Mouse (Mus musculus) spleen, embryonic (tissue): ENCODE measurements around the gene Gpx4.

Source experiments
- CTCF ChIA-PET: fragments of 350-600 bp; sonication (Branson Sonifier 250); formaldehyde crosslinking; loops from one replicate; lab custom pipeline; 2022; lab: Charles Lee

Gpx4 gene

DNA sequence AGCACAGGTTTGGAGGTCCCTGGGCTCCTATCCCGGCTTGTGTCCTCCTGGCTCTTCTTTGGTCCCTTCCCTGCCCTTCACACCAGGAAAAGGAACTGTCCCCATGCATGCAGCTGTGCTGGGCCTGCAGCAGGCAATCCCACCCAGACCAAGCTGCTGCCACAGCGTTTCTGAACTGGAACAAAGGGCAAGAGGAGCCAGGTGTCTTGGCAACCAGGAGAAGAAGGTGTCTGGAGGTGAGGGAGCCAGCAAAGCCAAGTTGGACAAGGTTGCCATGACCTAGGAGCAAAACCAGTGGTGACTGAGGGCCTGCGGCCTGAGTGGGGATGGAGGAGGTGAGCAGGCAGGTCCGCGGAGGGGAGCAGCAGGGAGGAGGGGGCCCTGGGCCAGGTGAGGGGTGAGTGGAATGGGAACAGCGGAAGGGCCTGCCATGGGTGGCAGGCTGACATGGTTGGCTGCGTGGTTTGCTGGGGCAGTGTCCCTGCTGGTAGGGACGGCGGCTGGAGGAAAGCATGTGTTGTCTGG, at the start of gene Gpx4:
Gene Gpx4, plus strand, starts transcription at position 126 of the 525 bp plus-strand sequence.
- CTCF ChIA-PET, result no interaction called here

DNA sequence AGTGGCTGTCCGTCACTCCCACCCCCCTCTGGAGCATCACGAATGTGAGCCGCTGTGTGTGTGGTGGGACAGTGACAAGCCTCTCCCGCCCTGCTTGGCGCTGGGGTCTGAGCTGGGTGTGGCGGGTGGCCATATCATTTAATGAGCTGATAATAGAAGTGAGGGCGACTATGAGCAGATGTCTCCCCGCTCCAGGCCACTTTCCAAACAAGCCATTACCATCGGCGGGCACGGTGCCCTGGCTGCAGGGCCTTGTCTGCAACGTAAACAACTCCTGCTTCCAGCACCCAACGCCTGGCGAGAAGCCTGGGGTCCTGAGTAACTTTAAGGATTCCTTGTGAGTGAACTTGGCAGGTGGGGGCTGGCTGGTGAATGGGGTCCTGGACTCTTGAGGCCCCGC, 49.1 kb upstream of the Gpx4 start:
- CTCF ChIA-PET, result interaction anchor here (0.7 to 1.1 kb wide), 2 partner anchors 19 to 23 kb away, joined by 3 to 4 read pairs; no protein-coding TSS in a partner anchor

DNA sequence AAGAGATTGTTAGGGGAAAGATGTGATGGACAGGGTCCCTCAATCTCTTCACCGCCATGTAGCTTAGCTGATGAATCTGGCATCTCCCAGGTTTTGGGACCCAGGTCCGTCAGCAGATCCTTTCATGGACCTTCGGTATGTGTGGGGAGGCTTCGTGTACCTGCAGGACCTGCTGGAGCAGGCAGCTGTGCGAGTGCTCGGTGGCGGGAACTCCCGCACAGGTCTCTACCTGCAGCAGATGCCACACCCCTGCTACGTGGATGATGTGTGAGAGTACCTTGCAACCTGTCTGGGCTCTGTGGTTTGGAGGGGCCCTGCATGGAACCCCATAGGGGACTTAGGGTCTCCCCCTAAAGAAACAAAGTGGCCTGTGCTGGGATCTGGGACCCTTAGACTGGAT, 45.0 kb upstream of the Gpx4 start:
- CTCF ChIA-PET, result no interaction called here

DNA sequence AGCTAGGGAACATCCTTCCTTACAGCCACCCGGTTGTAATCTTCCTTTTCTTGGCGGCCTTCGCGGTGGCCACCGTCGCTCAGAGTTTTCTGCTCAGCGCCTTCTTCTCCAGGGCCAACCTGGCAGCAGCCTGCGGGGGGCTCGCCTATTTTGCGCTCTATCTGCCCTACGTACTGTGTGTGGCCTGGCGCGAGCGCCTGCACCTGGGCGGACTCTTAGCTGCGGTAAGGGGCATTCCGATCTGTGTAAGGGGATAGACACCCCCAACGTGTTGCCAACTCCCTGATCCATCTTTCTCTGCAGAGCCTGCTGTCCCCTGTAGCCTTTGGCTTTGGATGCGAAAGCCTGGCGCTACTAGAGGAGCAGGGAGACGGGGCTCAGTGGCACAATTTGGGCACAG, 44.1 kb upstream of the Gpx4 start:
- CTCF ChIA-PET, result no interaction called here

DNA sequence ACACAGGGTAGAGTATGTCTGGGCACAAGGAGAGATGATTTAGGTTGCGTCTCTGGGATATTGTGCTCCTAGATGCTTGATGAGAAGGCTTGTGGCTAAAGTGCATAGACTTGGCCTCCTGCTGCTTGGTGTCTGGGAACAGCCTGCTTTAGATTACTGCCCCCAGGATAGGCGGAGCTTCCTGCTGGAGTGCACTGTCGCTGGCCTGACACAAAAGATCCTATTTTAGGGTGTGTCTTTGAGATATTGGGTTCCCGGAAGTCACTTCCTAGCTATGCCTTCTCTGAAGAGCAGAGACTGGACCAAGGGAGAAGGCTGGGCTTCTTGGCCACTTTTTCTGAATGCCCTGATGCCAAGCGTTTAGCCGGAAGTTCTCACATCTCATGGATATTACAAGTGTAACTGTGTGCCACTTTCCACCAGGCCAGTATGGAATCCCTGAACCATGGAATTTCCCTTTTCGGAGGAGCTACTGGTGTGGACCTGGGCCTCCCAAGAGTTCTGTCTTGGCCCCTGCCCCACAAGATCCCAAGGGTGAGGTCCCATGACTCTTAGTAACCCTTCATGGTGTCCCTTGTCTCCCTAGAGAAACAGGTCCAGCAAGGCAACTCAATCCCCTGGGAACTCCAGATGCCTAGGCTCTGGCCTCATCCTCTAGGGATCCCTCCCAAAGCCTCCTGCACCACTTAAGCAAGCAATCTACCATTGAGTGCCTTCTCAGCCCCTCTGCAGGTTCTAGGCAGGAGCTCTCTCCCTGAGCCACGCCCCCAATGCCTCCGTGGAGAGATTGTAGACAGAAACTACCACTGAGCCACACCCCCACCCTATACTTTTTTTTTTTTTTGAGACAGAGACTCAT, 43.4 kb upstream of the Gpx4 start:
- CTCF ChIA-PET, result no interaction called here

DNA sequence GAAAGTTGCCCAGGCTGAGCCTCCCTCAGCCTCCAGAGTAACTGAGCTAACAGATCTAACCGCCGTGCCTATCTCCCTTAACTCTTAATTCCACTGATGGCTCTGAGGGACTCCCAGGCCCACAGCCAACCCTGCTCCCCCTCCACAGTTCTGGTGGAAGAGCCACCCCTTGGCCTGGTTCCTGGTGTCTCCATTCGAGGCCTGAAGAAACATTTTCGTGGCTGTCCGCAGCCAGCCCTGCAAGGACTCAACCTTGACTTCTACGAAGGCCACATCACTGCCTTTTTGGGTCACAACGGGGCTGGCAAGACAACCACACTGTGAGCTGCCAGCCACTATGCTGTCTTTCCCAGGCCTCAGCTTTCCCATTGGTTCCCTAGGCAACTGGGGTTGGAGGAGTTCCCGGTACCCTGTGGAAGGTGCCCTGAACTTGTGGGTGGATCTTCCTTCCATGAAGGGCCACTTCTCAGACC, 42.7 kb upstream of the Gpx4 start:
- CTCF ChIA-PET, result no interaction called here

DNA sequence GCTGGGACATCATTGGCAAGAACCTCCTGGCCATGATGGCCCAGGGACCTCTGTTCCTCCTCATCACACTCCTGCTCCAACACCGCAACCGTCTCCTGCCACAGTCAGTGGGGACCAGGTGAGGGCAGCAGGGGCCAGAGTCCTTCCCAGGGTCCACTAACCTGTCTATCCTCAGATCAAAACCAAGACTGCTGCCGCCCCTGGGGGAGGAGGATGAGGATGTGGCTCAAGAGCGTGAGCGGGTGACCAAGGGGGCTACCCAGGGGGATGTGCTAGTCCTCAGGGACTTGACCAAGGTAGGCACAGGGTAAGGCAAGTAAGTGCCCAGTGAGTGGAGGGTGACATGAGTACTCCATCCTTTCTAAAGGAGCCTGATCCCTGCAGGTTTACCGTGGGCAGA, 35.2 kb upstream of the Gpx4 start:
- CTCF ChIA-PET, result no interaction called here

DNA sequence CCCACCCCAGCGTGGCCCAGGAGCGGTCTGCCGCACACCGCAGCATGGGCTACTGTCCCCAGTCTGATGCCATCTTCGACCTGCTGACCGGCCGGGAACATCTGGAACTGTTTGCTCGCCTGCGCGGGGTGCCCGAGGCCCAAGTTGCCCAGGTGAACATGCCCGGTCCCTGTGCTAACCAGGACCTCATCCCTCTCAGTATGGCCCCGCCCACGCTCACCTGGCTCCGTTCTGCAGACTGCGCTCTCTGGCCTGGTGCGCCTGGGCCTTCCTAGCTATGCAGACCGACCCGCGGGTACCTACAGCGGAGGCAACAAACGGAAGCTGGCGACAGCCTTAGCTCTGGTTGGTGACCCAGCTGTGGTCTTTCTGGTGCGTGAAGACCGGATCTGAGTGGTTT, 33.4 kb upstream of the Gpx4 start:
- CTCF ChIA-PET, result no interaction called here

DNA sequence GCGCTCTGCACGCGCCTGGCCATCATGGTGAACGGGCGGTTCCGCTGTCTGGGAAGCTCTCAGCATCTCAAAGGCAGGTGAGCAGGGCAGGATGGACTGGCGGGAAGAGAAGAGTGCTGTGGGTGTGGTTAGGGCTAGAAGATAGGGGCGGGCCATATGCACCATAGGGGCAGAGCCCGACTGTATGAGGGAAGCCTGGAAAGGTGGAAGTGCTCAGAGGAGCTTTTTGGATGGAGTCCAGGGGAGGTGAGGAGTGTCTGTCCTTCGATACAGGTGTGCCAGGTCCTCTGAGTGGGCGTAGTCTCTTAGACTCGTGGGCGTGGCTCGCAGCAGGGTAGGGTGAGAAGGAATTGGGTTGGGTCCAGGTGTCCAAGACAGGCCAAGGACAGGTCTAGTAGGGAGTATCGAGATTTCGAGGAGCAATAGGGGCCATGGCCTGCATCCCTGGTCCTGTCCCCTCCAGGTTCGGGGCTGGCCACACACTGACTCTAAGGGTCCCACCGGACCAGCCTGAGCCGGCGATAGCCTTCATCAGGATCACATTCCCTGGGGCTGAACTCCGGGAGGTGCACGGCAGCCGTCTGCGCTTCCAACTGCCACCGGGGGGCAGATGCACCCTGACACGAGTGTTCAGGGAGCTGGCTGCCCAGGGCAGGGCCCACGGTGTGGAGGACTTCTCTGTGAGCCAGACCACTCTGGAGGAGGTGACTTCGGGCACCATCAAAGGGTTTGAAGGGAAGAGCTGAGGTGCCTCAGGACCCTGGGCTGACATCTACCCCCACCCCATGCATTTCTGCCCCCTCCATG, 32.3 kb upstream of the Gpx4 start:
- CTCF ChIA-PET, result no interaction called here

DNA sequence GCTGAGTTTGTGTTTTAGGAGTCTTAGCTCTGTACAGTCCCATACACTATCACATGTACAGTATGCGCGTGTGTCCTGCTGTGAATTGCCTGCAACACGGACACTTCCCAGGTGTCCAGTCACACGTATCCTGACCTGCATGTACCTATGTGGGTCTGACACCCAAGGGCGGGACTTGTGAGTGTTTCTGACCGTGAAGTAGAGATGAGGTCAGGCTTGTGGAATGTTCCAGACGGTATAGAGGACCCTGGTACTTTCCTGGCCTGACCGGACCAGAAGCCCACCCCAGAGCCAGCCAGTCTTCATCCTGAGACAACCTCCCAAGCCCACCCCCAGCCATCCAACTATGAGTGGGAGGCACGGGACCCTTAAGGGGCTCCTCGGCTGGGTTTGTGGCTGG, 31.4 kb upstream of the Gpx4 start:
- CTCF ChIA-PET, result interaction anchor here (0.6 kb wide), 1 partner anchor 88 kb away, joined by 3 read pairs; no protein-coding TSS in a partner anchor

DNA sequence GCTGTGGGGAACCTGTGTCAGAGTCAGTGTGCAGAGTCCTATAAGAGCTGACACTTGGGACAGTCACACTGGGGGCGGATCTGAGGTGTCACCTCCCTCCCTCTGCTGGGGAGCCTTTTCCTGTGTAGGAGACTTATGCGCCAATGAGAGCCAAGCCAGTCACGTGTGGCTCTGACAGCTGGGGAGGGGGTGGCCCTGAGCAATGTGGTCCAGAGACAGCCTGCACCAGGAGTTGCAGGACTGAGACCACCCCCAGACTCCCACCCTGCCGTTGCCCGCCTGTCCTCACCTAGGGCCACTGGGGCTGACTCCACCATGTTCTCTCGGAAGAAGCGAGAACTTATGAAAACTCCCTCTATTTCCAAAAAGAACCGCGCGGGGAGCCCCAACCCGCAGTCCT, 30.5 kb upstream of the Gpx4 start, which contains the start of gene Arhgap45:
Gene Arhgap45, plus strand, starts transcription at position 143 of the 400 bp plus-strand sequence.
- CTCF ChIA-PET, result interaction anchor here (1.3 to 2.0 kb wide), 2 partner anchors 9 to 27 kb away, joined by 3 to 7 read pairs; no protein-coding TSS in a partner anchor

DNA sequence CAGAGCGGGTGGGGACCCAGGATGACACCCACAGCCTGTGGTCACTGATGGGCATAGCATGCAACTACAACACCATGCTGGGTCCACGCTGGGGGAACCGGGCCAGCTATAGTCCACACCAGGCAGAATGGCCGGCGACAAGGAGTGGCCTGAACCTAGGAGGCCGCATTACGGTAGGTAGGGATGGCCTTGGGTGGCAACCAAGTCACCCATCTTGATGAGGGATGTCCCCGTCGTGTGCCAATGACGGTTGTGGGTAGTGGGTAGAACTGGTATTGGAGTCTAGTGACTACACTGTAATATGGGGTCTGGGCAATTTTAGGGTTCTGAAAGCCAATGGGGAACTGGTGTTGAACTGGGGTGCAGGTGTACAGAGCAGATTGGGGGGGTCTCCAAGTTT, 30.0 kb upstream of the Gpx4 start:
- CTCF ChIA-PET, result interaction anchor here (0.7 to 2.0 kb wide), 4 partner anchors 9 to 27 kb away, joined by 3 to 7 read pairs (median 4); no protein-coding TSS in a partner anchor

DNA sequence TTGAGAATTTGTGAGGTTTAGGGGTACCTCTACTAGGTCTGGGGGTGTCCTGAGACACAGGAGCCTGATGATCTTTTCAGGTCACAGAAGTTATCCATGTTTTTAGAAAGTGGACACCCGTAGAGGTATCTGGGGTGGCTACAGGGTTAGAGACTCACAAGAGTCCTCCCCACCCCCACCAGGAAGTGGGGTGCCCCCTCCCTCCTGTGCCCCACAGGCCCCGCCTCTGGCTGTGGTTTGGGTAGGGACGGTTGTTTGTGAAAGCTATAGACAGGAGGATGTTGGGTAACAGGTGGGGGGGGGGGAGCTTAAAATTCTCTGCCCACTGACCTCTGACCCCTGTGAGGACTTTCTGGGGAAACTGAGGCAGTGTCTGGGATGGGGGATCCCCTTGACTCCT, 29.6 kb upstream of the Gpx4 start:
- CTCF ChIA-PET, result interaction anchor here (0.7 to 2.0 kb wide), 6 partner anchors 9 to 98 kb away, joined by 3 to 7 read pairs (median 4); no protein-coding TSS in a partner anchor

DNA sequence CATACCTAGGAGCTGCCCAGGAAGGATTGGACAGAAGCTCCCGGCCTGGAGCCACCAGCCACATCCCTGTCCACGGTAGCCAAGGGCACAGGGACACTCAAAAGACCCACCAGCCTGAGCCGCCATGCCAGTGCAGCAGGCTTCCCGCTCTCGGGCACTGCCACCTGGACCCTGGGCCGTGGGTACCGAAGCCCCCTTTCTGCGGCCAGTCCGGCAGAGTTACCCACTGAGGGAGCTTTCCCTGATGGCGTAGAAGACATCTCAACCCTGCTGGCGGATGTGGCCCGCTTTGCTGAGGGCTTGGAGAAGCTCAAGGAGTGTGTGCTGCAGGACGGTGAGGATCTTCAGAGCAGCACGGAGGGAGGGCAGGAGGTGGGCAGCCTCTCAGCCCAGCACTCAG, 29.2 kb upstream of the Gpx4 start:
- CTCF ChIA-PET, result interaction anchor here (0.7 to 2.0 kb wide), 6 partner anchors 8 to 97 kb away, joined by 3 to 7 read pairs (median 4); no protein-coding TSS in a partner anchor

DNA sequence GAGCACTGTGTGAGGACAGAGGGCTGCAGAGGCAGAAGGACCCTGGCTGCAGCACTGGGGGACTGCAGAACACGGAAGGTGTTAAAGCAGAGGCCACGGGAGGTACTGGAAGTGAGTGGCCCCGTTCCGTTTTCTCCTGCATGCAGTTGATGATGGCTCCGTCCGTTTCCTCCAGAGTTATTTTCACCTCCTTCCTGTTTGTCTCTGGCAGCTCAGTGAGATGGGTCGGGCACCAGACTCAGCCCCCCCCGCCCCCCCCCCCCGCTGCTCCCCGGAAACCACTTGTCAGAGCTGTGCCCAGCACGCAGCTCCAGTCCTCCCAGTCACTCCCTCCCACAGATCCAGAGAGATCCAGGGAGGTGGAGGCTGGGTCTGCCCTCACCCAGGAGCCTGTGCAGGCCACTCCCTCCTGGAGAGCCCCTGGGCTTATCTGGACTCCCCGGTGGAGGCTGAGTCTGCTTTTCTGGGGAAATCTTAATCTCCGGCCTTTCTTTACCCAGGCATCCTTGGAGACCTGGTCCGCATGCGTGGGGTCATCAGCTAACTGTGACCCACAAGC, 28.1 kb upstream of the Gpx4 start:
- CTCF ChIA-PET, result no interaction called here

DNA sequence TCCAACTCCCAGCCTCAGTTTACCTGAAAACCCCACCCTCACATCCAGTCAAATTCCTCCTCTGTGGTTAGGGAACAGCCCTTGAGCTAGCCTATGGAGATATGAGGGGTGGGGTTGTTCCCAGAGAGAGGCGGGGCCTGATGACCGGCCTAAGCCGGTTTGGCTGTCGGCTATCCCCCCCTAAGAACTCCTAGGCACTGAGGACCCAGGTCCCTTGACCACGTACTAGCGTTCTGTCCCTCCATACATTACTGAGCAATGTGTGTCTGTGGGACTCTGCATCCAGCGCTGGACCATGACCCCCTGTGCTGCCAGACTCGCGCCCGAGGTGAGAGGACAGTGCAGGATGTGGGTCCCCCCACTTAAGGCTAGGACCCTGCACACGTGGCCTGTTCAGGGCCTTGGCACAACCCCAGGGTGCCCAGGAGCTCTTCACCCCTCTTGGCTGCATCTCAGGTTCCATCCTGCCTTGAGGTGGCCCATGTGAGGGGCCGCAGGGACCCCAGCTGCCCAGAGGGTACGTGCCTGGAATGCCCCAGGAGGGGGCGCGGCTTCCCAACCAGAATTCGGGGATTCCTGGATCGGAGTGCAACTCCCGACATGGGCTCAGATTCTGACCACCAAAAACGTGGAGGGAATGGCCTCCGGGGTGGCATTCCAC, 27.4 kb upstream of the Gpx4 start:
- CTCF ChIA-PET, result no interaction called here

DNA sequence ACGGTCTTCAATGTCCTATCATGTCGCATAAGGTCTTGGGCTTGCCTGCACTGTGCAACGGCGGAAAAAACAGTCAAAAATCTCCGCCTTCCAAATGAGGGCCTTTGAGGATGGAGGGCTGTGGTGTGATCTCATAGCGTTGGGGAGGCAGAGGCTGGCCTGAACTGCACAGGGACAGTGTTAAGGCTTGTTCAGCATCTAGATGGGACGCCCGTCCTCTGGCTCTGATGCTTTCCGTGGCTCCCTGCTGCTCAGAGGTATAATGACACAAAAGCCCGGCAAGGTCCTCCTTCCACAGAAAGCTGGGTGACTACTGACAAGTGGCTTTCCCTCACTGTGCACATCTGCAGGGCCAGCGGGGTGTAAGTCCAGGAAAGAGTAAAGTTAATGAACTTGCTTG, 26.8 kb upstream of the Gpx4 start:
- CTCF ChIA-PET, result interaction anchor here (0.8 kb wide), 1 partner anchor 32 kb away, joined by 3 read pairs; no protein-coding TSS in a partner anchor

DNA sequence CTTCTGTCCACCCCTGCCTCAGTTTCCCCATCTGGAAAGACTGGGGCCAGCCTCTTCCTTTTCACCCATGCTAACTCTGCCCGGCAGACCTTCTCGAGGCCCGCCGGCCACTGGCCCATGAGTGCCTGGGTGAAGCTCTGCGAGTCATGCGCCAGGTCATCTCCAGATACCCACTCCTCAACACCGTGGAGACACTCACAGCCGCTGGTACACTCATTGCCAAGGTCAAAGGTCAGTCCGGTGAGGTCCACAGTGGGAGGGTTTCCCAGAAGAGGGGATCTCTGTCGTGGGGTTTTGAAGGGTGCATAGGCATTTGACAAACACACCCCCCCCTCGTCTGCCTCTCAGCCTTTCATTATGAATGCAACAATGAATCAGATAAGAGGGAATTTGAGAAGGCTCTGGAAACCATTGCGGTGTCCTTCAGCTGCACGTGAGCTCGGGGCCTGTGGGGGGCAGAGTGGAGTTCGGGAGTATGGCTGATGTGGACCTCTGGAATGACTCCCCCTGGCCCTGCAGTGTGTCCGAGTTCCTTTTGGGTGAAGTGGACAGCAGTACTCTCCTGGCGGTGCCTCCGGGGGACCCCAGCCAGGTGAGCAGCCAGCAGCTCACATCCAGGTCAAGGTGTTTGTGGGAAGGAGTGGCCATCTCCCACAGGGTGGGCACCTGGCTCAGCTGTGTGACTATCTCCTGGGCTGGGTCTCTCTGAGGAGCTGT, 26.2 kb upstream of the Gpx4 start:
- CTCF ChIA-PET, result interaction anchor here (0.6 to 1.0 kb wide), 4 partner anchors 23 to 479 kb away, joined by 3 to 4 read pairs (median 4); partner anchors contain the start of gene Abca7

DNA sequence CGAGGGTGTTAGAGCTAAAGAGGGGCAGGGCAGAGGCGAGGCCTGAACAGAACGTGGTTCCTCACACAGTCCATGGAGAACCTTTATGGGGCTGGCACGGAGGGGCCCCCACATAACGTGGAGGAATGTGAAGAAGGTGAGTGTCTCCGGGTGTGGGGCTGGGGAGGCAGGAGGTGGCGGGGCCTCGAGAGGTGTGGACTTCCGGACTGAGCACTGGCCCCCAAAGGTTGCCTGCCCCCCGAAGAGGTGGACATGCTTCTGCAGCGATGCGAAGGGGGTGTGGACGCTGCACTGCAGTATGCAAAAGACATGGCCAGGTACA, 25.7 kb upstream of the Gpx4 start:
- CTCF ChIA-PET, result interaction anchor here (0.7 to 1.0 kb wide), 2 partner anchors 25 to 479 kb away, joined by 3 to 4 read pairs; partner anchors contain the start of gene Abca7

DNA sequence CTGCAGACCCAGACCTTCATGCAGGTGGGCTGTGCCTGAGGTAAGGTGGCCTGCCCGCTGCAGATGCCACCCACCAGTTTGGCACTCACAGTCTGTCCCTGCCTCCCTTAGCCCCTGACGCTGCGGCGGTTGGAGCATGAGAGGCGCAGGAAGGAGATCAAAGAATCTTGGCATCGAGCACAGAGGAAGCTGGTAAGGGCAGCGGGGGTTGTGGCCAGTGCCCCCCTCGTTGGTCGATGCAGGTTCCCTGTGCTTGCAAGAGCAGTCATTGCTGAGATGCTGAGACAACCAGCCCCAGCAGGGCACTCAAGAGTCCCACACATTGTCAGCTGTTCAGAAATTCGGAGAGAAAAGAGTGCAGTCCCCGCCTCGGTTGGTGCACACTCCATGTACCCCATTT, 24.8 kb upstream of the Gpx4 start:
- CTCF ChIA-PET, result no interaction called here
